Mouse (Mus musculus): ENCODE results near the gene Mdfic. TPM values are rescaled to one million over a fixed set of nuclear protein-coding genes. Genes with fewer than 3 reads are reported as not detected.

Gene Mdfic
- total RNA-seq, 4 experiments from 2014 or later: 6.6 to 10.3 (median 6.9) TPM

GRCm38 (mm10) chr6:15739132-15739531, 18.7 kb downstream of the Mdfic start:
- no peak for DNase-seq (ENCODE audit: low spot score in 2 of 2)

- DNase-seq (ENCODE audit: low spot score in 2 of 2): no peak
These were observed 22.2 kb downstream of the Mdfic start for GRCm38 (mm10) chr6:15742591-15743149.

GRCm38 (mm10) chr6:15743291-15743792, 22.9 kb downstream of the Mdfic start:
- DNase-seq (ENCODE audit: low spot score in 2 of 2): peak in 1 of 2 experiments; percentile 26

- DNase-seq (ENCODE audit: low spot score in 2 of 2): no peak
These were observed 23.3 kb downstream of the Mdfic start for GRCm38 (mm10) chr6:15743793-15744192.

GRCm38 (mm10) chr6:15745313-15745712, 24.9 kb downstream of the Mdfic start:
- DNase-seq (ENCODE audit: low spot score in 2 of 2): no peak

- DNase-seq (ENCODE audit: low spot score in 2 of 2): no peak
These were observed 25.4 kb downstream of the Mdfic start for GRCm38 (mm10) chr6:15745891-15746290.

GRCm38 (mm10) chr6:15747396-15748155, 27.1 kb downstream of the Mdfic start:
- no peak for DNase-seq (ENCODE audit: low spot score in 2 of 2)

GRCm38 (mm10) chr6:15748236-15748635, 27.8 kb downstream of the Mdfic start:
- no peak for DNase-seq (ENCODE audit: low spot score in 2 of 2)

- DNase-seq (ENCODE audit: low spot score in 2 of 2): no peak
These were observed 28.5 kb downstream of the Mdfic start for GRCm38 (mm10) chr6:15748943-15749342.

- DNase-seq (ENCODE audit: low spot score in 2 of 2): no peak
These were observed 29.6 kb downstream of the Mdfic start for GRCm38 (mm10) chr6:15750101-15750500.

- DNase-seq (ENCODE audit: low spot score in 2 of 2): no peak
These were observed 30.9 kb downstream of the Mdfic start for GRCm38 (mm10) chr6:15751375-15751774.

GRCm38 (mm10) chr6:15752160-15752559, 31.7 kb downstream of the Mdfic start:
- no peak for DNase-seq (ENCODE audit: low spot score in 2 of 2)

GRCm38 (mm10) chr6:15753208-15753607, 32.7 kb downstream of the Mdfic start:
- DNase-seq (ENCODE audit: low spot score in 2 of 2): no peak

- no peak for DNase-seq (ENCODE audit: low spot score in 2 of 2)
These were observed 37.9 kb downstream of the Mdfic start for GRCm38 (mm10) chr6:15758394-15758793.

- no peak for DNase-seq (ENCODE audit: low spot score in 2 of 2)
These were observed 40.3 kb downstream of the Mdfic start for GRCm38 (mm10) chr6:15760750-15761149.

- no peak for DNase-seq (ENCODE audit: low spot score in 2 of 2)
These were observed 43.6 kb downstream of the Mdfic start for GRCm38 (mm10) chr6:15764039-15764438.

GRCm38 (mm10) chr6:15767460-15767859, 47.0 kb downstream of the Mdfic start:
- DNase-seq (ENCODE audit: low spot score in 2 of 2): no peak

- DNase-seq (ENCODE audit: low spot score in 2 of 2): no peak
These were observed 49.7 kb downstream of the Mdfic start for GRCm38 (mm10) chr6:15770128-15770527.

GRCm38 (mm10) chr6:15777070-15777469, 56.6 kb downstream of the Mdfic start:
- no peak for DNase-seq (ENCODE audit: low spot score in 2 of 2)

- no peak for DNase-seq (ENCODE audit: low spot score in 2 of 2)
These were observed 59.7 kb downstream of the Mdfic start for GRCm38 (mm10) chr6:15780127-15780526.

- DNase-seq (ENCODE audit: low spot score in 2 of 2): no peak
These were observed 60.2 kb downstream of the Mdfic start for GRCm38 (mm10) chr6:15780688-15781087.

GRCm38 (mm10) chr6:15789523-15790500, 69.4 kb downstream of the Mdfic start:
- DNase-seq (ENCODE audit: low spot score in 2 of 2): peak; percentile 64 to 72
